Mouse (Mus musculus): Measurements from ENCODE around the gene Megf6.

DNA sequence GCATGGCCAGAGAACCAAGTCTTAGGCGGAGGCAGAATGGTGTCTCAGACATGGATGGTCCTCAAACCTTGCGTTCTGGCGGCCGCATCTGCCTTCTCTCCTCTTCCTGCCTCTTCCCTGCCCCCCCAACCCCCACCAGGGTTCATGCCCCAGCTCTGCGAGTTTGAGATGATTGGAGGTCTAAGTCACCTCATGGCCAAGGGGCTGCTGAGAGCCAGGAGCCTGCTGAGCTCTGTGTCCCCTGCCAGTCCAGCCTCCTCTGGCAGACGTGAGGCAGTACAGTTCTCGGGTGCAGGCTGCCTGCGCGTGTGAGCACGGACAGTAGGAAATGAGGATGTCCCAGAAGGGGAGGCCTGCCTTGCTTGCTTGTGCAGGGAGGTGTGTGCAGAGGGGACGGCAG, 56.1 kb downstream of the Megf6 start:
- TF ChIP-seq CTCF (IDR thresholded peaks at IDR 0.05; ENCODE audit: borderline replicate concordance, control insufficient read depth, extremely low read depth, insufficient read depth, low read length, poor library complexity) (no peak), POLR2A (IDR thresholded peaks at IDR 0.05; ENCODE audit: control insufficient read depth, extremely low read depth, insufficient read depth, low read length, poor library complexity) (no peak)
